Mouse (Mus musculus) lung, adult 2 months (tissue): ENCODE results near the gene Sigirr.

Experiments
- CTCF ChIP-seq: fragments of 200-500 bp; IDR thresholded peaks from 2 replicates; pipeline ENCODE4 v1.5.1; 2011; ENCODE audit warnings: mild to moderate bottlenecking, low read length, control low read depth; ENCODE audit not compliant: insufficient read depth
- POLR2A ChIP-seq: fragments of 200-500 bp; IDR thresholded peaks from 2 replicates; pipeline ENCODE4 v1.6.1; 2011; ENCODE audit warnings: low read depth, mild to moderate bottlenecking, control low read depth, low read length, borderline replicate concordance; ENCODE audit errors: extremely low read depth

DNA sequence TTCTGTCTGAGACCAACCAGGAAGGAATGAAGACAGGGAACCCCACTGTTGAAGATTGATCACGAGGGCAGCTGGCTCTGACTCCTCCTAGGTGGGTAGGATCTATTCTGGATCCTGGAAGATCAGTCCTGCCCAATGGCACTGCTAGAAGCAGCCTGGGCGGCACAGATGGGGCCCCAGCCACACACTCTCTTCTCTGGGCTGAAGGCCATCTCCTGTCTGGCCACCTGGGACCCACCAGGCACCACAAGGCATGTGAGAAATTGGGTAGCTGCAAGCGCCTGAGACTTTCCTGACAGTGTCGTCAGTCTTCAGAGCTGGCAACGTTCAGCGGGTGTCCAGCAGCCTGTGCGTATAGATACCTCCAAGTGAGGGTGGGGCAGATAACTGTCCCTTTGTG lies 37.8 kb downstream of the Sigirr start:
- TF ChIP-seq CTCF (no peak), POLR2A (no peak)
